Comparison of ENCODE assay signal across 33 mouse cellular contexts in the genomic region with DNA sequence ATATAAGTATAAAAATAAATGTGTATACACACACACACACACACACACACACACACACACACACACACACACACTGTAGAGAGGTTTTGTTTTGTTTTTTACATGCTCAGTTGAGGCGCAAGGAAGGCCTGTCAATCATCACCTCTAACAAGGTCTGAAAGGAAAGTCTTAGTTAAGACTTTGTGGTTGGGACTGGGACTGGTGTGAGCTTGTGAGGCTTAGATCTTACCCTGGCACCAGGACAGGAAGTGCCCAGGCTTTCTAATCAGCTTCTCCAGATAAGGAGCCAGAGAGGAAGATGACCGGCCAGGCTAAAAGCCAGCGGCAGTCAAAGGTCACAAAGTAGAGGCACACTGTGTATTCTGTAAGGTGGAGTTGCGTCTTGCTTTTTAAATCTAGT. TPM values are rescaled to one million over a fixed set of nuclear protein-coding genes. Genes with fewer than 3 reads are reported as not detected.
A peak's percentile ranks its signal among the peaks of the same experiment; 100 is the strongest.
DNase-seq lines count a peak whose midpoint lies in the region; ATAC-seq and TF ChIP-seq lines count a peak whose summit lies in the region.
"Had no signal": no experiment of that assay in that cellular context is flagged by ENCODE, and none has a peak within 500 bp of the region (broad histone marks: within the 10 kb centered on the region; RNA-seq: fewer than 3 reads in every experiment).

No protein-coding gene starts in this region.

- H3K4me1 ChIP-seq in lung, adult 2 months (ENCODE audit: control insufficient read depth, insufficient read depth, low read length) = peaks cover 2% of the 10 kb centered on the region; the same call in 1 of the 2 replicates
- H3K4me1 ChIP-seq in forebrain, embryonic 10.5 days = no peaks in the 10 kb centered on the region
- H3K4me1 ChIP-seq: heart, embryonic 15.5 days had no signal

- no peaks in the 10 kb centered on the region for H3K36me3 ChIP-seq in forebrain, embryonic 10.5 days (replicated peaks)
- H3K36me3 ChIP-seq: heart, embryonic 12.5 days; heart, embryonic 15.5 days had no signal

- H3K27me3 ChIP-seq in forebrain, embryonic 10.5 days (ENCODE audit: poor library complexity, severe bottlenecking) = no peaks in the 10 kb centered on the region
- H3K27me3 ChIP-seq: heart, embryonic 12.5 days; heart, embryonic 15.5 days had no signal

- ATAC-seq in common myeloid progenitor, adult 5-6 weeks (replicated peaks; ENCODE audit: low read depth, poor library complexity, severe bottlenecking) = peak; percentile 74
- ATAC-seq in megakaryocyte, adult 5-6 weeks (ENCODE audit: poor library complexity, severe bottlenecking) = peak; percentile 40; the same call in 1 of the 2 replicates
- ATAC-seq: CD4-positive, CD25-positive, alpha-beta regulatory T cell, adult 4 months; forebrain, embryonic 14.5 days; forebrain, postnatal 0 days; hindbrain, postnatal 0 days; inflammation-experienced regulatory T-cells, adult 6 months had no signal

- WGBS in lung, adult 2 months = 37% methylated on average over 4 of the region's 4 CpGs
- WGBS in forebrain, embryonic 10.5 days = 84% methylated on average over 4 of the region's 4 CpGs

- intact Hi-C loops in left cerebral cortex, postnatal 14 days (cut with DNase I) = loop anchor here (10.0 kb wide), 1 partner anchor 131 kb away; no protein-coding TSS in a partner anchor

- no peak for TF ChIP-seq CTCF in lung, adult 2 months (IDR thresholded peaks at IDR 0.05; ENCODE audit: insufficient read depth, low read length)

- TF ChIP-seq POLR2A in lung, adult 2 months (IDR thresholded peaks at IDR 0.05; ENCODE audit: borderline replicate concordance, extremely low read depth, low read depth, low read length) = no peak

- peak; percentile 8 for DNase-seq in lung, postnatal 36 days
- DNase-seq in lung, adult 2 months = no peak
- no peak for DNase-seq in forebrain, embryonic 10.5 days (ENCODE audit: extremely low spot score, low spot score)
- DNase-seq in left cerebral cortex, postnatal 14 days (ENCODE audit: low spot score in 2 of 2) = no peak
- DNase-seq: adrenal gland, adult 2 months; adrenal gland, postnatal 14 days; cerebellum, adult 11 months; cerebellum, adult 8-10 months; cerebellum, postnatal 10 days; cerebellum, postnatal 36 days; forebrain, postnatal 0 days; gastrocnemius, adult 2 months; gastrocnemius, postnatal 14 days; heart, adult 18-20 months; heart, postnatal 10 days; heart, postnatal 36 days had no signal

- H3K9me3 ChIP-seq in forebrain, embryonic 10.5 days = no peaks in the 10 kb centered on the region
- H3K9me3 ChIP-seq: heart, embryonic 12.5 days; heart, embryonic 15.5 days had no signal

- no peak overlapping the region for H3K4me3 ChIP-seq in lung, adult 2 months (replicated peaks; ENCODE audit: extremely low read depth, low read depth, low read length)
- no peak overlapping the region for H3K4me3 ChIP-seq in forebrain, embryonic 10.5 days
- H3K4me3 ChIP-seq: gastrocnemius, adult 2 months; heart, embryonic 12.5 days; heart, embryonic 15.5 days had no signal

- H3K27ac ChIP-seq in forebrain, embryonic 10.5 days = no peak overlapping the region
- H3K27ac ChIP-seq: gastrocnemius, adult 2 months; heart, embryonic 15.5 days; hindbrain, embryonic 14.5 days; hindbrain, postnatal 0 days had no signal

RNA-seq across cellular contexts. Expression of a gene that starts 33.7 kb away (rescaled TPM):
- 0.07 TPM in 1 of 2 replicates, not detected in the other for polyA plus RNA-seq in lung, adult 2 months (2012; rRNA removed)
- not detected in 2 replicates for total RNA-seq in common myeloid progenitor, adult 5-6 weeks (2017)
- not detected in 2 replicates for total RNA-seq in megakaryocyte, adult 5-6 weeks (2015)
- total RNA-seq in megakaryocyte, adult 5-6 weeks (2017) = not detected in 2 replicates
- not detected in 2 replicates for polyA plus RNA-seq in forebrain, embryonic 10.5 days (2016; fragmentation: Nextera tagmentation; extraction: Ambion mirVana)
- under 1 TPM in 1 of 2 experiments, not detected in 1; 0.17 TPM for total RNA-seq in left cerebral cortex, postnatal 14 days (2021)
- total RNA-seq: adrenal gland, adult 2 months; adrenal gland, postnatal 14 days; adrenal gland, postnatal 4 days; forebrain, postnatal 0 days; gastrocnemius, adult 2 months; gastrocnemius, postnatal 14 days; gastrocnemius, postnatal 4 days; heart, adult 18-20 months; heart, postnatal 10 days; hindbrain, postnatal 0 days; MEL had no signal
- polyA plus RNA-seq: adrenal gland, adult 2 months; CD4-positive, CD25-positive, alpha-beta regulatory T cell, adult 4 months; embryonic facial prominence, embryonic 11.5 days; embryonic facial prominence, embryonic 14.5 days; forebrain, embryonic 11.5 days; forebrain, embryonic 14.5 days; forebrain, postnatal 0 days; heart, embryonic 12.5 days; heart, embryonic 15.5 days; hindbrain, embryonic 11.5 days; hindbrain, embryonic 14.5 days; hindbrain, postnatal 0 days; inflammation-experienced regulatory T-cells, adult 6 months had no signal

RNA-seq across cellular contexts. Expression of a gene that starts 54.4 kb away (rescaled TPM):
- polyA plus RNA-seq in lung, adult 2 months (2012; rRNA removed) = 10.9 and 13.6 TPM in 2 replicates
- not detected in 2 replicates for total RNA-seq in common myeloid progenitor, adult 5-6 weeks (2017)
- not detected in 2 replicates for total RNA-seq in megakaryocyte, adult 5-6 weeks (2015)
- total RNA-seq in megakaryocyte, adult 5-6 weeks (2017) = not detected in 2 replicates
- polyA plus RNA-seq in forebrain, embryonic 10.5 days (2016; fragmentation: Nextera tagmentation; extraction: Ambion mirVana) = 0.02 TPM in 1 of 2 replicates, not detected in the other
- total RNA-seq in left cerebral cortex, postnatal 14 days (2021) = under 1 TPM; 0.11 to 0.34 TPM
- total RNA-seq: forebrain, postnatal 0 days; MEL had no signal
- polyA plus RNA-seq: C2C12; CD4-positive, CD25-positive, alpha-beta regulatory T cell, adult 4 months; forebrain, embryonic 11.5 days; forebrain, embryonic 14.5 days; forebrain, postnatal 0 days; inflammation-experienced regulatory T-cells, adult 6 months had no signal
